Mouse (Mus musculus) CH12.LX (cell line): ENCODE data around the gene H1f0. TPM values are rescaled to one million over a fixed set of nuclear protein-coding genes. Genes with fewer than 3 reads are reported as not detected.

Experiments used
- DNase-seq: peaks from one replicate; pipeline ENCODE4 v3.0.0-alpha.2; 2013; ENCODE audit errors: extremely low read depth
- H3K27ac ChIP-seq: 2 replicates; pipeline ENCODE4 v1.5.1; 2012; ENCODE audit warnings: low read depth, mild to moderate bottlenecking, control low read depth, moderate library complexity; ENCODE audit not compliant: insufficient read depth
- H3K27me3 ChIP-seq: replicated peaks from 2 replicates; pipeline ENCODE3; 2012; ENCODE audit warnings: inconsistent platforms
- H3K36me3 ChIP-seq, 2 experiments: replicated peaks in 1 of 2; 2 replicates each; pipeline versions ENCODE3 to v1.6.1; 2012; ENCODE audit warnings: inconsistent platforms in 1 of 2, low read length in 1 of 2, mild to moderate bottlenecking in 1 of 2, mixed read lengths in 1 of 2, moderate library complexity in 1 of 2; ENCODE audit not compliant: control insufficient read depth in 1 of 2, insufficient read depth in 1 of 2
- H3K4me1 ChIP-seq, 2 experiments: 2 replicates each; pipeline ENCODE4 v1.6.1; 2012; ENCODE audit warnings: inconsistent platforms in 1 of 2, moderate library complexity in 1 of 2; ENCODE audit not compliant: insufficient read depth in 2 of 2, control insufficient read depth in 1 of 2
- H3K4me2 ChIP-seq: 2 replicates; pipeline ENCODE4 v1.6.1; 2012; ENCODE audit warnings: low read depth, mild to moderate bottlenecking, control low read depth; ENCODE audit not compliant: poor library complexity, insufficient read depth, severe bottlenecking
- H3K4me3 ChIP-seq, 3 experiments: fragments of 150-350 bp in 1 of 3; sonication (generic) in 1 of 3; replicated peaks in 1 of 3; 2 replicates each; pipeline versions ENCODE3 to v1.5.1; 2011 to 2012; ENCODE audit warnings: low read depth in 2 of 3, low read length in 2 of 3, mild to moderate bottlenecking in 2 of 3, moderate library complexity in 2 of 3, control low read depth in 1 of 3, improper control_type of control experiment in 1 of 3, inconsistent platforms in 1 of 3, mixed read lengths in 1 of 3; ENCODE audit not compliant: poor library complexity in 1 of 3
- H3K79me2 ChIP-seq: replicated peaks from 2 replicates; pipeline ENCODE4 v1.6.1; 2012; ENCODE audit warnings: mild to moderate bottlenecking, moderate library complexity; ENCODE audit not compliant: control insufficient read depth, poor library complexity, insufficient read depth, severe bottlenecking; ENCODE audit errors: extremely low read depth
- H3K9ac ChIP-seq: 2 replicates; pipeline ENCODE4 v1.6.1; 2012; ENCODE audit warnings: low read depth, mild to moderate bottlenecking, control low read depth, moderate library complexity; ENCODE audit not compliant: insufficient read depth
- H3K9me3 ChIP-seq: replicated peaks from 2 replicates; pipeline ENCODE3; 2012; ENCODE audit warnings: low read length, inconsistent platforms, mixed read lengths
- BHLHE40 ChIP-seq: IDR thresholded peaks from 2 replicates; pipeline ENCODE4 v1.6.1; 2011; ENCODE audit warnings: mild to moderate bottlenecking, low read depth, low read length, improper control_type of control experiment
- CTCF ChIP-seq, 2 experiments: IDR thresholded peaks in 1 of 2; conservative IDR thresholded peaks in 1 of 2; 2 replicates each; pipeline ENCODE4 v1.5.1; 2011 to 2012; ENCODE audit warnings: low read depth in 2 of 2, low read length in 2 of 2, improper control_type of control experiment in 1 of 2, inconsistent platforms in 1 of 2, mild to moderate bottlenecking in 1 of 2, moderate library complexity in 1 of 2
- E2F4 ChIP-seq: IDR thresholded peaks from 2 replicates; pipeline ENCODE4 v1.6.1; 2011; ENCODE audit warnings: low read depth, low read length, improper control_type of control experiment; ENCODE audit not compliant: insufficient replicate concordance
- ELF1 ChIP-seq: IDR thresholded peaks from 2 replicates; pipeline ENCODE4 v1.6.1; 2014; ENCODE audit warnings: low read depth, mild to moderate bottlenecking, inconsistent platforms, low read length, improper control_type of control experiment
- EP300 ChIP-seq: IDR thresholded peaks from 2 replicates; pipeline ENCODE4 v1.6.1; 2011; ENCODE audit warnings: low read length, improper control_type of control experiment
- ETS1 ChIP-seq: conservative IDR thresholded peaks from 2 replicates; pipeline ENCODE4 v1.6.1; 2012; ENCODE audit warnings: low read depth, mild to moderate bottlenecking, inconsistent platforms, low read length, improper control_type of control experiment, moderate library complexity
- GABPA ChIP-seq: IDR thresholded peaks from 2 replicates; pipeline ENCODE4 v1.6.1; 2012; ENCODE audit warnings: low read depth, low read length, improper control_type of control experiment, inconsistent platforms; ENCODE audit not compliant: insufficient replicate concordance
- IRF4 ChIP-seq: IDR thresholded peaks from 2 replicates; pipeline ENCODE4 v1.6.1; 2014; ENCODE audit warnings: low read depth, mild to moderate bottlenecking, inconsistent platforms, low read length, improper control_type of control experiment
- JUN ChIP-seq: IDR thresholded peaks from 2 replicates; pipeline ENCODE4 v1.6.1; 2011; ENCODE audit warnings: low read depth, mild to moderate bottlenecking, low read length, improper control_type of control experiment, moderate library complexity; ENCODE audit not compliant: insufficient read depth
- KAT2A ChIP-seq: IDR thresholded peaks from 2 replicates; pipeline ENCODE4 v1.6.1; 2012; ENCODE audit warnings: low read length, improper control_type of control experiment, inconsistent platforms; ENCODE audit not compliant: insufficient replicate concordance
- MAFK ChIP-seq: IDR thresholded peaks from 2 replicates; pipeline ENCODE4 v1.6.1; 2011; ENCODE audit warnings: low read length, improper control_type of control experiment; ENCODE audit not compliant: insufficient replicate concordance
- MAX ChIP-seq: IDR thresholded peaks from 2 replicates; pipeline ENCODE4 v1.6.1; 2011; ENCODE audit warnings: low read length, improper control_type of control experiment
- MAZ ChIP-seq: IDR thresholded peaks from 2 replicates; pipeline ENCODE4 v1.6.1; 2012; ENCODE audit warnings: low read depth, mild to moderate bottlenecking, inconsistent platforms, low read length, improper control_type of control experiment, moderate library complexity
- MEF2A ChIP-seq: IDR thresholded peaks from 2 replicates; pipeline ENCODE4 v1.6.1; 2014; ENCODE audit warnings: low read depth, mild to moderate bottlenecking, inconsistent platforms, low read length, improper control_type of control experiment, borderline replicate concordance
- MXI1 ChIP-seq: IDR thresholded peaks from 2 replicates; pipeline ENCODE4 v1.6.1; 2011; ENCODE audit warnings: mild to moderate bottlenecking, low read depth, low read length, improper control_type of control experiment
- MYC ChIP-seq: IDR thresholded peaks from 2 replicates; pipeline ENCODE4 v1.6.1; 2011; ENCODE audit warnings: low read depth, mild to moderate bottlenecking, improper control_type of control experiment, low read length
- NRF1 ChIP-seq: IDR thresholded peaks from 2 replicates; pipeline ENCODE4 v1.6.1; 2014; ENCODE audit warnings: low read depth, mild to moderate bottlenecking, inconsistent platforms, low read length, improper control_type of control experiment, moderate library complexity
- PAX5 ChIP-seq: IDR thresholded peaks from 2 replicates; pipeline ENCODE4 v1.6.1; 2012; ENCODE audit warnings: low read length, inconsistent platforms, mixed read lengths
- POLR2A ChIP-seq: IDR thresholded peaks from 2 replicates; pipeline ENCODE4 v1.6.1; 2011; ENCODE audit warnings: low read depth, mild to moderate bottlenecking, improper control_type of control experiment, low read length
- POLR2AphosphoS2 ChIP-seq: IDR thresholded peaks from 2 replicates; pipeline ENCODE4 v1.6.1; 2011; ENCODE audit warnings: low read depth, low read length, improper control_type of control experiment
- RAD21 ChIP-seq: IDR thresholded peaks from 2 replicates; pipeline ENCODE4 v1.6.1; 2011; ENCODE audit warnings: low read depth, mild to moderate bottlenecking, low read length, improper control_type of control experiment, moderate library complexity
- RCOR1 ChIP-seq: conservative IDR thresholded peaks from 2 replicates; pipeline ENCODE4 v1.6.1; 2012; ENCODE audit warnings: low read depth, mild to moderate bottlenecking, inconsistent platforms, low read length, improper control_type of control experiment
- SMC3 ChIP-seq: IDR thresholded peaks from 2 replicates; pipeline ENCODE4 v1.6.1; 2011; ENCODE audit warnings: low read depth, low read length, improper control_type of control experiment
- TCF12 ChIP-seq: IDR thresholded peaks from 2 replicates; pipeline ENCODE4 v1.6.1; 2014; ENCODE audit warnings: low read depth, mild to moderate bottlenecking, inconsistent platforms, low read length, improper control_type of control experiment
- UBTF ChIP-seq: IDR thresholded peaks from 2 replicates; pipeline ENCODE4 v1.6.1; 2012; ENCODE audit warnings: low read depth, mild to moderate bottlenecking, inconsistent platforms, low read length, improper control_type of control experiment, moderate library complexity
- ZC3H11A ChIP-seq: IDR thresholded peaks from 2 replicates; pipeline ENCODE4 v1.6.1; 2012; ENCODE audit warnings: low read depth, mild to moderate bottlenecking, inconsistent platforms, low read length, improper control_type of control experiment
- ZKSCAN1 ChIP-seq: IDR thresholded peaks from 2 replicates; pipeline ENCODE4 v1.6.1; 2012; ENCODE audit warnings: low read depth, inconsistent platforms, low read length, improper control_type of control experiment, borderline replicate concordance
- ZMIZ1 ChIP-seq: IDR thresholded peaks from 2 replicates; pipeline ENCODE4 v1.6.1; 2012; ENCODE audit warnings: low read depth, mild to moderate bottlenecking, inconsistent platforms, low read length, improper control_type of control experiment
- dilution Hi-C: fragments of 300-500 bp; cut with MboI; formaldehyde crosslinking; loops from 2 replicates; pipeline ENCODE4 v1.14.3; 2020; ENCODE audit warnings: low sequenced_read_pairs; ENCODE audit not compliant: extremely low pct_unique_long_range_greater_than_20kb, extremely low pct_ligation_motif_present
- in situ Hi-C: fragments of 300-500 bp; cut with MboI; formaldehyde crosslinking; loops from 3 replicates; pipeline ENCODE4 v1.14.3; 2019; ENCODE audit warnings: low sequenced_read_pairs, low pct_ligation_motif_present, low pct_unique_long_range_greater_than_20kb, mixed read lengths
- polyA plus RNA-seq: library from polyadenylated mRNA; unstranded; fragments of >175 nt; gene quantifications from 2 replicates; pipeline ENCODE4 v1.2.1, GENCODE M21; 2012; ENCODE audit warnings: low read depth; ENCODE audit not compliant: insufficient read length
- total RNA-seq, 2 experiments: library from RNA; depleted of rRNA; stranded (reverse); fragments of 300-350 nt in 1 of 2; fragments of >200 nt in 1 of 2; gene quantifications; 2 replicates each; pipeline ENCODE4 v1.2.3; 2012 to 2014

The H1f0 gene
- total and polyA plus RNA-seq, 3 experiments: 11.9 to 100 (median 15.9) TPM

DNA sequence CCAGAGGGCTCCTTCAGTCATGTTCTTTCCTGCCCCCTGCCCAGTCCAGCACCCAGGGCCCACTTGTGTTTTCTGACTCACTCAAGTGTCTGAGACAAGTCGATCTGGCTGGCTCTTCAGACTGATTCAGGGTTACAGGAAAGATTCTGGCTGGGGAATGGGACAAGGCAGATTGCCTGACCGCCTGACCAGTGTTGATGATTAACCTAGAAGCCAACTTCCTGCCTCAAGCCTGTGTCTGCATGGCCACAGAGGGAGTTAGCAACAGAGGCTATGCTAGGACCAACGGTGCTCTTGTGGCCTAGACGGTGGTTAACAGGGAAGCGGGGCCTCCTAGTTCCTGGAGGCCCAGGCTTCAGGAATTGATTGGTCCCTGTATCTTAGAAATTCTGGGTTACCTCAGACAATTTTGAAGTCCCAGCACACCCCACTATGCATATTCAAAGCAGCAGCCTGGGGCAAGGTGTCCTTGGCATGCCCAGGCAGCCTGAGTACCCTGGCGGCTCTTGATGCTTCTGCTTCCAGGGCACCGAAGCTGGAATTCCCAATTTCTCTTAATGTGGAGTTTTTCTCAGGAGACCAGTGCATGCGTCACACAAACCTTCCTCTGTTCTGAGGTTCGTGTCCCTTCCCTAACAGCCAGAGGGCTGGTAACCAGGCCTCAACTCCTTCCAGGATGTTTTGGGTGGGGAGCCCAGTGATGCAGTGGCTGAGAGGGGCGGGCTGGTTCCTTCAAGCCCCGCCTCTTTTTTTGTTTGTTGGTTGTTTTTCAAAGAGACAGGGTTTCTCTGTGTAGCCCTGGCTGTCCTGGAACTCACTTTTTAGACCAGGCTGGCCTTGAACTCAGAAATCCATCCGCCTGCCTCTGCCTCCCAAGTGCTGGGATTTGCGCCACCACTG is 23.5 kb downstream of the H1f0 start:
- Histone ChIP-seq H3K9me3 (no peaks in the 10 kb centered on the region), H3K36me3 (peaks cover 43 to 57% of the 10 kb centered on the region in 2 experiments), H3K27me3 (no peaks in the 10 kb centered on the region), H3K79me2 (no peaks in the 10 kb centered on the region), H3K4me2 (no peak overlapping the region)
- dilution Hi-C loops: no loop called here
- DNase-seq: no peak
- no peak for TF ChIP-seq MAFK
- no peak for TF ChIP-seq RAD21
- no peak for TF ChIP-seq SMC3
- TF ChIP-seq ZKSCAN1: no peak
- no peak for TF ChIP-seq IRF4
- no peak for TF ChIP-seq GABPA
- TF ChIP-seq ELF1: no peak
- no peak for TF ChIP-seq MAX
- TF ChIP-seq TCF12: no peak
- TF ChIP-seq MYC: no peak
- TF ChIP-seq EP300: no peak
- TF ChIP-seq NRF1: no peak
- no peak for TF ChIP-seq BHLHE40
- TF ChIP-seq ZMIZ1: no peak
- TF ChIP-seq MXI1: no peak
- no peak for TF ChIP-seq POLR2AphosphoS2
- TF ChIP-seq CTCF (conservative IDR thresholded peaks at IDR 0.05 in 1 of 2, IDR thresholded peaks at IDR 0.05 in 1 of 2; ENCODE audit: low read depth in 2 of 2, low read length in 2 of 2): no peak
- no peak for TF ChIP-seq PAX5
- no peak for TF ChIP-seq ZC3H11A
- no peak for TF ChIP-seq ETS1
- TF ChIP-seq, all 38 proteins: peak for 0
- in situ Hi-C loops: no loop called here
- no peak overlapping the region for H3K9ac ChIP-seq
- no peak overlapping the region for H3K4me3 ChIP-seq
- peaks cover 21 to 35% of the 10 kb centered on the region in 2 experiments for H3K4me1 ChIP-seq
- no peak overlapping the region for H3K27ac ChIP-seq

DNA sequence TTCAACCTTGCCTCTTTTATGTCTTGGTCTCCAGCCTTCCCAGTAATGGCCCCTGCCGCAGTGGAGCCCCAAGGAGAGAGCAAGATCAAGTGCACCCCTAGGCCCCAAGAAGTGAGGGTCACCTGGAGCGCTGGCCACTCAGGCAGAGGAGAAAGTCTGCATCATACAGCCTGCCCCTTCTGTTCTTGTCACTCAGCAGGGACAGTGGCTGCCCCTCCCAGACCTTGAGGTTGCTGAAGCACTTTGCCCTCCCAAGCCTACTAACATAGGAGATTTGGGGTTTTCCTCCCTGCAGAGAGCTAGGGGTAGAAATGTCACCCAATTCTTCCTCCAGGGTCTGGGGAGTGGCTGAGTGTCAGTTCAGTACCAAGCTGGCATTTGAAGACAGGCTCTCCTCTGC is 24.1 kb downstream of the H1f0 start:
- Histone ChIP-seq H3K79me2 (no peaks in the 10 kb centered on the region), H3K9ac (no peak overlapping the region), H3K9me3 (no peaks in the 10 kb centered on the region), H3K4me3 (no peak overlapping the region), H3K27ac (no peak overlapping the region), H3K4me1 (peaks cover 21 to 35% of the 10 kb centered on the region in 2 experiments), H3K27me3 (no peaks in the 10 kb centered on the region), H3K36me3 (peaks cover 49 to 62% of the 10 kb centered on the region in 2 experiments), H3K4me2 (no peak overlapping the region)
- dilution Hi-C loops: no loop called here
- no peak for DNase-seq
- in situ Hi-C loops: no loop called here
- no peak for TF ChIP-seq MAZ
- no peak for TF ChIP-seq JUN
- no peak for TF ChIP-seq KAT2A
- no peak for TF ChIP-seq ZKSCAN1
- no peak for TF ChIP-seq RCOR1
- no peak for TF ChIP-seq E2F4
- no peak for TF ChIP-seq MAFK
- TF ChIP-seq MEF2A: no peak
- no peak for TF ChIP-seq BHLHE40
- no peak for TF ChIP-seq ZMIZ1
- TF ChIP-seq UBTF: no peak
- TF ChIP-seq POLR2A: no peak
- no peak for TF ChIP-seq IRF4
- no peak for TF ChIP-seq ETS1
